Mouse (Mus musculus) midbrain, embryonic 10.5 days (tissue): ENCODE results near the gene Srrd. TPM values are rescaled to one million over a fixed set of nuclear protein-coding genes. Genes with fewer than 3 reads are reported as not detected.

Experiments
- DNase-seq: peaks from one replicate; pipeline ENCODE4 v3.0.0-alpha.2; 2017; ENCODE audit warnings: low spot score
- H3K27ac ChIP-seq: fragments of 300-500 bp; sonication (generic); replicated peaks from 2 replicates; pipeline ENCODE4 v1.5.1; 2016; ENCODE audit warnings: mild to moderate bottlenecking
- H3K27me3 ChIP-seq: fragments of 300-500 bp; sonication (generic); 2 replicates; pipeline ENCODE4 v1.6.1; 2016; ENCODE audit warnings: low read depth, mild to moderate bottlenecking; ENCODE audit not compliant: poor library complexity, severe bottlenecking
- H3K36me3 ChIP-seq: fragments of 300-500 bp; sonication (generic); 2 replicates; pipeline ENCODE4 v1.6.1; 2016; ENCODE audit warnings: mild to moderate bottlenecking, moderate library complexity
- H3K4me1 ChIP-seq: fragments of 300-500 bp; sonication (generic); 2 replicates; pipeline ENCODE4 v1.6.1; 2016
- H3K4me3 ChIP-seq: fragments of 300-500 bp; sonication (generic); 2 replicates; pipeline ENCODE4 v1.5.1; 2016; ENCODE audit warnings: mild to moderate bottlenecking, moderate library complexity
- H3K9me3 ChIP-seq: fragments of 300-500 bp; sonication (generic); replicated peaks from 2 replicates; pipeline ENCODE4 v1.6.1; 2016; ENCODE audit warnings: mild to moderate bottlenecking
- WGBS: fragments of 180-500 bp; shearing (Covaris S2); methylation state at CpG from one replicate; pipeline ENCODE4 v1.1.7; 2016; 5-methylcytosine and 5-hydroxymethylcytosine counted together
- polyA plus RNA-seq: library from polyadenylated mRNA; unstranded; fragments of >200 nt; fragmentation: Nextera tagmentation; extraction: Ambion mirVana; gene quantifications from 2 replicates; pipeline ENCODE4 v1.2.1, GENCODE M21; 2016

Gene Srrd
- polyA plus RNA-seq, 1 experiment from 2014 or later: 51.0 TPM

DNA sequence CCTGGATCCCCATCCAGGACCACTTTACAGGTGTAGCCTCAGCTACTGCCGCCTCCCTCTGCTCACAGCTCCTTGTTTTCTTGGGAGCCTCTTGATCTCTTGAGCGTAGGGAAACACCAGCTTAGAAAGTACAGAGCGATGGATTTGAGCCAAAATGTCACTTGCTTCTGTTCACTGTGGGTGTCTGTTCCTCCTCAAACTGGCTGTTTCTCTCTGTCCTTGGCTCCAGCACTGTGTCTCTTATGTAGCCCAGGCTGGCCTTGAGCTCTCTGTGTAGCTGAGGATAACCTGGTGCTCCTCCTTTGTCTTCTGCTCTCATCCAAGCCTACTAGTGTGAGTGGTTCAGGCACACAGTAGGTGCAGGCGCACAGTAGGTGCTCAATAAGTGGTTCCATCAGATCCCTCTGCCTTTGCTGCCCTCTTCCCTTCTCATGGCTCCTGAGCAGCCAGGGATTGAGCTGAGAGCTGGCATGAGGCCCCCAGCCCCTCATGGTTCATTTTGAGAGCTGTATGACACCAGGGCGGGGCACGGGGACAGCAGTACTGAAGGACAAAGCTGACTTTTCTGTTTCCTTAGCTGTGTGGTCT lies 42.0 kb downstream of the Srrd start:
- Histone ChIP-seq H3K9me3 (no peaks in the 10 kb centered on the region), H3K4me3 (no peak overlapping the region), H3K36me3 (peaks cover 11% of the 10 kb centered on the region; the same call in 1 of the 2 replicates), H3K27ac (no peak overlapping the region), H3K27me3 (no peaks in the 10 kb centered on the region), H3K4me1 (peaks cover 7% of the 10 kb centered on the region)
- 90% methylated on average over 6 of the region's 6 CpGs for WGBS
- DNase-seq: no peak

DNA sequence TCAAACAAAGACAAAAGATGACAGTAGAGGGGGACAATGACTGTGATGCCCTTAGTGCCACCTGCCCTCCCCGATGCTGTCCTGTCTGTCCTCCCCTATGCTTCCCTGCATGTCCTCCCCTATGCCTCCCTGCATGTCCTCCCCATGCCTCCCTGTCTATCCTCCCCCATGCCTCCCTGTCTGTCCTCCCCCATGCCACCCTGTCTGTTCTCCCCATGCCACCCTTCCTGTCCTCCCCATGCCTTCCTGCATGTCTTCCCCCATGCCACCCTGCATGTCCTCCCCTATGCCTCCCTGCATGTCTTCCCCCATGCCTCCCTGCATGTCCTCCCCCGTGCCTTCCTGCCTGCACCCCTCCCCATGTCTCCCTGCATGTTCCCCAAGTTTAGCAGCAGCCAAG lies 42.7 kb downstream of the Srrd start:
- no peak for DNase-seq
- Histone ChIP-seq H3K27me3 (no peaks in the 10 kb centered on the region), H3K4me3 (no peak overlapping the region), H3K27ac (no peak overlapping the region), H3K9me3 (no peaks in the 10 kb centered on the region), H3K36me3 (0 out of 2 replicates have a peak, but pooled peaks cover 6% of the 10 kb centered on the region), H3K4me1 (peaks cover 14% of the 10 kb centered on the region)
- 92% methylated on average over 2 of the region's 2 CpGs for WGBS

DNA sequence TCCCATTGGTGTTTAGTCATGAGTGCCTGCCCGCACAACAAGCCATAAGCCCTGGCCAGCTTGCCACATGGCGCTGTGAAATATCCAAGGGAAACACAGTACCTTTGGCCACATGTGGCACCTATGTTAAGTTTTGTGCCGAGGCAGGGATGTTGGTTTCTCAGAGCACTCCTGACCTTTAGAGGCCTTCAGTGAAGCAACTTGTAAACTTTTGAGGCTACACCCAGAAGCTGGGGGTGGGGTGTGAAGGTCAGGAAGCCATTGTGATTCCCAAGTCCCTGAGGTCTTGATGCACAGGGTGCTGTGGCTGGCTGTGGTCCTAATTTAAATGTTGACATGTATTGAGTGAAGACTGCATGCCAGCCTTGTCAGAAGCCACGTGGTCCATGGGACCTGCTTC lies 43.4 kb downstream of the Srrd start:
- no peak for DNase-seq
- no peak overlapping the region for H3K4me3 ChIP-seq
- H3K27me3 ChIP-seq: no peaks in the 10 kb centered on the region
- H3K9me3 ChIP-seq: no peaks in the 10 kb centered on the region
- H3K4me1 ChIP-seq: peaks cover 21% of the 10 kb centered on the region
- WGBS: 89% methylated on average over 4 of the region's 4 CpGs
- H3K36me3 ChIP-seq: no peaks in the 10 kb centered on the region
- H3K27ac ChIP-seq: no peak overlapping the region; the same call in 1 of the 2 replicates

DNA sequence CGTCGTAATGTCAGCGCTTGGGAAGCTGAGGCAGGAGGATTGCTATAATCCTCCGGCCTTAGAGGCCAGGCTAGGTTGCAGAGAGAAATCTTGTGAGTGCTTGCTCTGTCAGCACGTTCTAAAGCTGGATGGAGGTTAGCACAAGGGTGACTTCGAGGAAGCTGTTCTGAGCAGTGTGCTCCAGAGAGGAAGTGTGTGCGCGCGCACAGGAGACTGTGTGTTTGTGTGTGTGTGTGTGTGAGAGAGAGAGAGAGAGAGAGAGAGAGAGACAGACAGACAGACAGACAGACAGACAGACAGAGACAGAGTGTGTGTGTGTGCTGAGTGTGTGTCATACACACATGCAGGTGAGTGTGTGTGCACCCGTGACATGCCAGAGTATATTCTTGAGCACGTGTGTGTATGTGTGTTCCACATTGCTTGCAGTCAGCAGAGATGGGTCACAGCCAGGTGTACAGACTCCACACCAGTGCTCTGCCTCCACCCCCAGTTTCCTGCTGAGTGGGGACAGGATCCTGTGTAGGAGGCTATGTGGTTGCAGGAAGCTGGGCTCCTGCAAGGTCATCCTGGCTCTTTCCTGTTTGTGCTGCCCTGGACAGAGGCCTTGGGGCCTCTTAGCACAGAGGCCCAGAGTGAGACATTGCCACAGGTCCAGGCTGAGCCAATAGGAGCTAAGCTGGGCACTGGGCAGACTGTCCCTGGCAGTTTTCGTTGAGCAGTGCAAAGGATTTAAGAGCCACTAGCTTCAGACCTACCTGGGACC lies 44.4 kb downstream of the Srrd start:
- Histone ChIP-seq H3K9me3 (no peaks in the 10 kb centered on the region), H3K27ac (no peak overlapping the region), H3K4me3 (no peak overlapping the region), H3K4me1 (peaks cover 24% of the 10 kb centered on the region), H3K36me3 (no peaks in the 10 kb centered on the region), H3K27me3 (no peaks in the 10 kb centered on the region)
- DNase-seq: no peak
- 92% methylated on average over 12 of the region's 12 CpGs for WGBS

DNA sequence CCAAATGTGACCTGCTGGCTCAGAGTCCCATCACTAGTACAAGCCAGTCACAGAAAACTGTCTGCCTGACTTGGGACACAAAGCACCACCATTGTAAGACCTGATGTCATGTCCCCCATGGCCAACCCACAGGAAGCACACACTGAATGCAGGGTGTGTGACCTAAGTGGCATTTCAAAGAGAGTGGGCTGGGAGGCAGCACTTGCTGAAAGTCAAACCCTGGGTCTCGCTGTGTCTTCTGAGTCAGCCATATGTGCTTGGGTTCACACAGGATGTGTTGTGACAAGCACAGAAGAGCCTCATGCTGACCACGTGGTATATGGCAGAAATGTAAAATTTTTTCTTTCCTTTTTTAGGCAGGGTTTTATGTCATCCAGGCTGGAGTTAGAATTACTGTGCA lies 45.6 kb downstream of the Srrd start:
- H3K4me1 ChIP-seq: peaks cover 29% of the 10 kb centered on the region
- H3K27ac ChIP-seq: 0 out of 2 replicates have a peak overlapping the region, but pooled peaks have one; percentile 39
- no peaks in the 10 kb centered on the region for H3K9me3 ChIP-seq
- H3K27me3 ChIP-seq: no peaks in the 10 kb centered on the region
- 76% methylated on average over 2 of the region's 2 CpGs for WGBS
- no peak for DNase-seq
- H3K36me3 ChIP-seq: no peaks in the 10 kb centered on the region
- no peak overlapping the region for H3K4me3 ChIP-seq

DNA sequence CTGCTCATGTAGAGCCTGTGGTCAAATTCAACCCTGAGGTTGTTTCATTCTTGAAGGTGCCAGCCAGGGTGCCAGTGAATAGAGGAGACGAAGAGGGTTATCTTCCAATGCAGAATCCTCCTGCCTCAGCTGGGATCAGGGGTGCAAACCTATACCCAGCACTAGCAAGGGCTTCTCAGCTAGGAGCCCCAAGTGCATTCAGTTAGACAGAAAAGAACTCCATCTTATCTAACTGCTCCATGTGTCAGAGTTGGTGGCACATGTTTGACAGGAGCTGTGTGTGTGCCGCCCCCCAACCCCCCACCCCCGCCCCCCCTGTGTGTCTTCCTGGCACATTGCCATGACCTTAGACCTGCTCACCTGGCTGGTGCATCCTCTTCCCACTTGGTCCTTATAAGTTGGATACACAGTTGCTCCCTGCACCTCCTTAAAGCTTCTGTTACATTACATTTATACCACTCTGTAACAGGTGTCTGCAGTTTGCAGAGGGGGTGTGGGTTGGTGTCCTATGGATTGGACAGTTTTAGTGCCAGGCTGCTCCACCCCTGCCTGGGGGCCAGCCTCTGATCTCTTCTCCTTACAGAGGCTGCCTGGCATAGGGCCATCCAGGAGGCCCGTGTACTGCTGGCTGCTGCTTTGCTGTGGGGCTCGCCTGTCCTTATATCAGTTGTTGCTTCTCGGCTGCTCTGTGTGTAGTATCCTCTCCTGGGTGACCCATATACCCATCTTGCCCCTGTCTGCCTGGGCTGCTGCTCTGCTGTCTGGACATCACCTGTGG lies 46.2 kb downstream of the Srrd start:
- Histone ChIP-seq H3K27me3 (no peaks in the 10 kb centered on the region), H3K4me3 (no peak overlapping the region), H3K36me3 (no peaks in the 10 kb centered on the region), H3K9me3 (no peaks in the 10 kb centered on the region), H3K4me1 (peaks cover 32% of the 10 kb centered on the region), H3K27ac (0 out of 2 replicates have a peak overlapping the region, but pooled peaks have one; percentile 39)
- DNase-seq: no peak
- 80% methylated on average over 6 of the region's 6 CpGs for WGBS

DNA sequence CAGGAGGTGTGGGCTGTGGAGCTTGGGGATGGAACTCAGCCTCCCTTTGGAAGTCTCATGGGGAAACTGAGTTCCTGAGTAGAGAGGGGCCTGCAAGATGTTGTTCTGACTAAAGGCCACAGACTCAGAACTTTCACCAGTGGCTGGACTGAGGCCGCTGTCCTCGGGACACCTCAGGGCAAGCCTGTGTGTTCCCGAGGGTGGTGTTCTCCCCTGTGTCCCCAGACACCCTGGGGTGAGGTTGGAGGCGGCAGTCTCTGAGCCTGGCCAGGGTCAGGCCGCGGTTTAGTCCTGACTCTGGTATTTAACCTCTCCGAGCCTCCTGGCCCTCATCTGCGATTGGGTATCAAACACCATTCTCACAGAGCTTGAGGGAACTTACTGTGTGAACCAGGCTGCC lies 47.3 kb downstream of the Srrd start:
- H3K9me3 ChIP-seq: no peaks in the 10 kb centered on the region
- peaks cover 32% of the 10 kb centered on the region for H3K4me1 ChIP-seq
- no peaks in the 10 kb centered on the region for H3K27me3 ChIP-seq
- no peaks in the 10 kb centered on the region for H3K36me3 ChIP-seq
- 54% methylated on average over 8 of the region's 8 CpGs for WGBS
- peak overlapping the region; percentile 61 for H3K27ac ChIP-seq
- H3K4me3 ChIP-seq: no peak overlapping the region
- no peak for DNase-seq

DNA sequence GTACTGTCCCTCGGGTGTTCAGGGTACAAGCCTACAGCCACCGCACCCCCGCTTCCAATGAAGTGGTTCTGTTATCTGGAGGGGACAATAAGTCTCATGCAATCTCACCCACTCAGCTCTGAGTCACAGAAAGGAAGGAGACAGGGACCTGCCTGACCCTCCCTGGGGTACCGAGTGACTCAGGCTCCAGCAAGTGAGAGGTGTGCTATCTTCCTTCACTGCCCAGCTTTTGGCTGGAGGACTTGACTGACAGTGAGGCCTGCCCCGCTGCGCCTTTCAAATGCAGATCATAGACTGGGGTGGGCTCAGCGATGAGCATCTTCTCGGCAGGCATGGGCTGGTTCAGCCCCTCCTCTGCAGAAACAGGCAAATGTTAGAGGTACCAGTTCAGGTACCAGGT lies 47.7 kb downstream of the Srrd start:
- Histone ChIP-seq H3K27me3 (no peaks in the 10 kb centered on the region), H3K9me3 (no peaks in the 10 kb centered on the region), H3K27ac (peak overlapping the region; percentile 61), H3K4me3 (no peak overlapping the region), H3K36me3 (no peaks in the 10 kb centered on the region), H3K4me1 (peaks cover 32% of the 10 kb centered on the region)
- no peak for DNase-seq
- WGBS: 29% methylated on average over 8 of the region's 8 CpGs

DNA sequence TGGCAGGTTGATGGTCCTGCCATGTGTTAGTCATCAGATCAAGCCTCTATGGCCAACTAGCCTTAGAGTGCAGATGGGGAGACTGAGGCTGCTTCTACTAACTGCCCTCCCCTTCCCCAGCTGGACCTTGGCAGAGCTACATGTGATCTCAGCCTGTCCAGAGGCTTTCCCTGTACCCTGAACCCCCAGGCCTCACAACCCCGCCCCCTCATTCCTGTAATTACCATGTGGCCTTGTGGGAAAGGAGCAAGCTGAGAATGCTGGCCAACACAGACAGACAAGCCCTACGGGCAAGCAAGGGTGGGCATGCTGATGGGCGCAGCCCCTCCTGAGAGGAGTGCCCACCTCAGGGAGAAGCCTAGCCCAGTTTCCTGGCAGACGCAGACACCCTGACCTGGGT lies 48.1 kb downstream of the Srrd start:
- H3K36me3 ChIP-seq: no peaks in the 10 kb centered on the region
- no peaks in the 10 kb centered on the region for H3K9me3 ChIP-seq
- WGBS: 69% methylated on average over 4 of the region's 4 CpGs
- peaks cover 32% of the 10 kb centered on the region for H3K4me1 ChIP-seq
- no peak overlapping the region for H3K4me3 ChIP-seq
- H3K27ac ChIP-seq: peak overlapping the region; percentile 61; the same call in 1 of the 2 replicates
- no peak for DNase-seq
- H3K27me3 ChIP-seq: no peaks in the 10 kb centered on the region

DNA sequence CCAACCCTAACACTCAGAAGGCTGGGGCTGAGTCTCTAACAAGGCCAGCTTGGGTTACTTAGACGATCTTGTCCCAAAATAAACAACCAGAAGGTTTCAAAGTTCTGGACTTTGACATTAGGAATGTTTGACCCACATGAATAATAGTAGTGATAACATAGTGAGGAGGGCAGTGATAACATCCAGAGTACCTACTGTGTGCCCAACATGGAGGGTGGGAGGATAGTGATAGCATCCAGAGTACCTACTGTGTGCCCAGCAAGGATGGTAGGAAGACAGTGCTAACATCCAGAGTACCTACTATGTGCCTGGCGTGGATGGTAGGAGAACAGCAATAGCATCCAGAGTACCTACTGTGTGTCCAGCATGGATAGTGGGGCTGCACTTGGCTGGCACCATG lies 49.0 kb downstream of the Srrd start:
- Histone ChIP-seq H3K9me3 (no peaks in the 10 kb centered on the region), H3K4me3 (no peak overlapping the region), H3K36me3 (no peaks in the 10 kb centered on the region), H3K27ac (no peak overlapping the region), H3K4me1 (peaks cover 32% of the 10 kb centered on the region), H3K27me3 (no peaks in the 10 kb centered on the region)
- 85% methylated on average over 2 of the region's 2 CpGs for WGBS
- DNase-seq: no peak

DNA sequence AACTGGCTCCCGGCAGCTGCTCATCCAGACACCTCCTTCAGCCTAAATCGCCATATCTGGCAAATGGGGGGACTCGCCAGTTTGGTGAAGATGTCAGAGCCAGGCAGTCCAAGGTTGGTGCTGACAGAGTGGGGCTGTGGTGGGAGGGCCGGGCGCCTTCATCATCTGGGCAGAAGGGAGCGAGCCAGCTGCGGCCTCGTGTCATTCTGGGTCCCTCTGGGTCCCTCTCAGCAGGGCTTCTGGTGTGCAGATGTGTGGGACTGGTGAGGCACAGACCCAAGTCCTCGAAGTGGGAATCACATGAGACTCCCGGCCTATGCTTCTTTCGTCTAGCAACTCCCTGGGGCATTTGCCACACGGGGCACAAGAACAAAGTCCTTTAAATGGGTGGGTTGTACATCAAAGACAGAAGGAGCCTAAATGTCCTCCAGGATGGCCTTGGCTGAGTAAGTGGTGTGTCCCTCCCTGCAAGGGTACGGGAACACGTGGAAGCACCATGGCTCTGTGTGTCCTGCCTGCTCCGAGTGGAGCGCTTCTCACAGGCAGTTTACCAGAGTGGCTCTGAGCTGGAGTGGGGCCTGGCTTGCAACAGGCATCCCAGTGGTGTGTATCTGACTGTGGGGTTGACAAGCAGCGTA lies 50.4 kb downstream of the Srrd start:
- no peaks in the 10 kb centered on the region for H3K9me3 ChIP-seq
- H3K4me1 ChIP-seq: peaks cover 39% of the 10 kb centered on the region
- no peaks in the 10 kb centered on the region for H3K27me3 ChIP-seq
- H3K4me3 ChIP-seq: no peak overlapping the region
- 87% methylated on average over 17 of the region's 17 CpGs for WGBS
- H3K36me3 ChIP-seq: no peaks in the 10 kb centered on the region
- no peak overlapping the region for H3K27ac ChIP-seq
- no peak for DNase-seq

DNA sequence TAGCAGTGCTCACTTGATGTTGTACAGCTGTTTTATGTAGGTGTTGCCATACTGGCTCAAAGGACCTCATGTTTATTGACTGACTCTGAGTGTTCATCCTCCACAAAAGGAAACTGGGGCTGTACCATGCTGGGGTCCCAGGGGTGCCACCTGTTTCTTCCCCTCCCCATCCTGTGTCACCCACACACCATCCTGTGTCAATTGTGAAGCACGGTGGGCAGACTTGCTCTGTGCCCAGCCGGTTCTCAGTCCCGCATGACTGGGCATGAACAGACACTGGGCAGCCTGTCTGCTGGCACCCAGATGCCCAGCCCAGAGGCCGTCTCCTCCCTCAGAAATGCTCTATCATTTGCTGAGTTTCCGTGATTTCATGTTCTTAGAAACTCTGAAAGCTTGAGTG lies 51.0 kb downstream of the Srrd start:
- 92% methylated on average over 5 of the region's 5 CpGs for WGBS

More for the DNA sequence above, 51.0 kb downstream of the Srrd start:
- no peak overlapping the region for H3K27ac ChIP-seq
- DNase-seq: no peak
- H3K9me3 ChIP-seq: no peaks in the 10 kb centered on the region
- H3K36me3 ChIP-seq: no peaks in the 10 kb centered on the region
- H3K4me3 ChIP-seq: no peak overlapping the region
- H3K27me3 ChIP-seq: no peaks in the 10 kb centered on the region
- peaks cover 40% of the 10 kb centered on the region for H3K4me1 ChIP-seq
